Mouse (Mus musculus) T-helper 2 cell (primary cell): ENCODE measurements around the gene Cdkn2c.
"Not testable (repeated sequence)": the region's sequence is repeated elsewhere in the genome, so short reads cannot be mapped to it uniquely, and the experiment has no call there.

Experiments
- in situ Hi-C: fragments of 300-600 bp; cut with MboI, MseI; formaldehyde crosslinking; loops from one replicate; pipeline ENCODE4 v1.15.1; 2025; ENCODE audit warnings: high pct_unique_total_duplicates

Cdkn2c gene

GRCm38 (mm10) chr4:109666461-109667269 is at the start of gene Cdkn2c:
Gene Cdkn2c, minus strand, starts transcription at chr4:109667189.
- in situ Hi-C loops, result no loop called here

DNA sequence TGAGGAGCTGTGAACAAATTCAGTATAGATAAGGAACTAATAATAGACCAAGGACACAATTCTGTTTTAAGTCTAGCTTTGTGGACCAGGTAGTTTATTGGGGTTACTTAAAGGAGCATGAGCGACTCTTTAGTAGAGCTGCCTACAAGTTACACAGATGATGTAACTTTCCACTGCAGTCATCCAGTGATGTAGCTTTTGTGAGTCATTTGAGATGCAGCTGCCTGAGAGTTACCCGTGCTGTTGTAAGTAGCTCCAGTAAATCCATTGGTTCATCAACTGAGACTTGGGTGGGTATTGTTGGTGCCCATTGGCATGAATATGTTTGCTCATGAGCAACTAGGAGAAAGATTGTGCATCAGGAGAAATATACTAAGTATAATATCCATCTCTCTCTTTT is 38.4 kb upstream of the Cdkn2c start:
- in situ Hi-C loops, result no loop called here

DNA sequence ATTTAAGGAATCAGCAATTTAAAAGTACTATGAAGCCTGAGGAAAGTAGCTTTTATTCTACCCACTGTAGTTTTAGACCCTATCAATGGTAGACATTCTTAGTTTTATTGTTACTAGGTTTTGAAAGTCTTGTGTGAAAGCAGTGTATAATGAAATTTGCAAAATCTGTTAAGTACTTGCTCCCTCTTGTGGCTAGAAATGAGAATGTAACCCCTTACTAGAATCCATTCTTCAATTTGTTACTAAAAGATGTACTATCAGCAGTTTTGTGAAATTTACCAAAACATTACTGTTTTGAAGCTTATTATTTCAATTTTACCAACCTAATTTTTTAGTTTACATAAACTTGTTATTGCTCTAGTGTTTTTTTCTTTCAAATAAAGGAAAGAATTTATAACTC is 36.6 kb upstream of the Cdkn2c start:
- in situ Hi-C loops, result no loop called here

DNA sequence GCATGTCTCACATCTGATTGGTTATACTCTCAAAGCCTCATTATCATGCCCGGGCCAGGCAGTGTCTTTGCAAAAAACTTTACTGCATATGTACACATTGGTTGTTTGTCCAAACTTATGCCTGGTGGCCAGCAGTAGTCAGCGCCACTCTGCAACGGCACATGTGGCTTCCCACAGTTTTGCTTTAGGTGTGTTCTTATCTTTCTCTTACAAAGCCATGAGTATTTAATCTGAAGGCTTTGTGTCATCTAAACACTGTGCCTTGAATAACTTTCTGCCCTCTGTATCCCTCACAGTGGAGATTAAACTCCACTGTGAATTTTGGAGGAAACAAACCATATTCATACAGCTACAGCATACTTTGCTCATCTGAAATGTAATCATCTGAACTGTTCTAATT is 33.7 kb upstream of the Cdkn2c start:
- in situ Hi-C loops, result not testable (repeated sequence)

GRCm38 (mm10) chr4:109692674-109693073 is 25.7 kb upstream of the Cdkn2c start:
- in situ Hi-C loops, result no loop called here

DNA sequence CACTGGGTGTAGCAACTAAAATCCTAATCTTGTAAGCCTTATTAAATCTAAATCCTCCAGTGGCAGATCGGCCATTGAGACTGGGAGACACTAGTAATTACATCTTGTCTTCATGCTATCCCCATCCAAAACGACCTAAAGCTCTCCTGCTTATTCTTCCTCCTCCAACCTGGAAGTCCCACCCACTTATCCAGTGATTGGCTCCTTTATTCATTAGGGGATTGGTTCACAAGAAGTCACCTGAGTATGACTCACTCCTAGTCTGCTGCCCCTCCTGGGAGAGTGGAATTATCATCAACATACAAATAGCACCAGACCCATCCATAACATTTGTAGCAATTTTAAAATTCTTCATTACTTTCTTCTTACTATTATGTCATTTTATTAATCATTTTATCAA is 16.6 kb upstream of the Cdkn2c start:
- in situ Hi-C loops, result no loop called here

DNA sequence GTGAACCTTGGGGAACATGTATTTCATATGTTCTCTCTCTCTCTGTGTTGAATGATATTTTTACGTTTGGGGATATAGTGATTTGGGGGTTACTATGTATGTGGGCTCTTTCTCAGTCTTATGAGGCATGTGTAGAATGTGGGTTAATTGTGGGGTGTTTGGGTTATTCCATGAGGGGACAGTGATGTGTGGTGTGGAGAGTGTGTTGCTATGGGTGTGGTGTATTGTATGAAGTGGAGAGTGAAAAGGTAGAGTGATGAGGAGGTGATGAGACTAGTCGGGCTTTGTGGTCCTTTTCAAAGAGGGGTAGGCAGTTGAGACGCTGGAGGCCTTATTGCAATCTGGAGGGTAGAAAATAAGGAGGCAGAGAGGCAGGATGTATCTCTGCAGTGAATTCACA is 10.2 kb upstream of the Cdkn2c start:
- in situ Hi-C loops, result no loop called here

GRCm38 (mm10) chr4:109676218-109677215 is 9.5 kb upstream of the Cdkn2c start, which contains the start of gene Faf1:
Gene Faf1, plus strand, starts transcription at chr4:109676588.
- in situ Hi-C loops, result no loop called here

DNA sequence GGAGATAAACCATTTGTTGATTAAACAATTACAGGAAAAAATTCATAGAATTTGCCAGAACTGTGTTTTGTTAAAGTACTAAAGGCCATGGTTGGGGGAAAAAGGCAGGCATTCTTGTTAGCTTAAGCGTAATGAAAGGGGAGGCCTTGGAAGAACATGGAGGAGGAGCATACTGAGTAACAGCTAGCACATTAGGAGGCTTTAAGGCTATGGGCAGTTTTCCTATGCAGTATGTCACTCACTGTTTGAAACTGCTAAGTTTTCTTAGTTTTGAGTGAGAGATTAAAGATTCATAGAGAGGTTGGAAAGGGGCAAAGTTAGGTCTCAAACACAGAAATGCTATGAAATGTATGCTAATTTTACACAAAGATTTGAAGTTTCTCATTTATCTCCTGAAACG is 7.1 kb upstream of the Cdkn2c start:
- in situ Hi-C loops, result no loop called here

GRCm38 (mm10) chr4:109671941-109672340 is 5.0 kb upstream of the Cdkn2c start:
- in situ Hi-C loops, result no loop called here

- in situ Hi-C loops, result no loop called here
Measured at GRCm38 (mm10) chr4:109670213-109670612, 3.2 kb upstream of the Cdkn2c start.

- in situ Hi-C loops, result no loop called here
Measured at GRCm38 (mm10) chr4:109667518-109667917, 529 bp upstream of the Cdkn2c start.

DNA sequence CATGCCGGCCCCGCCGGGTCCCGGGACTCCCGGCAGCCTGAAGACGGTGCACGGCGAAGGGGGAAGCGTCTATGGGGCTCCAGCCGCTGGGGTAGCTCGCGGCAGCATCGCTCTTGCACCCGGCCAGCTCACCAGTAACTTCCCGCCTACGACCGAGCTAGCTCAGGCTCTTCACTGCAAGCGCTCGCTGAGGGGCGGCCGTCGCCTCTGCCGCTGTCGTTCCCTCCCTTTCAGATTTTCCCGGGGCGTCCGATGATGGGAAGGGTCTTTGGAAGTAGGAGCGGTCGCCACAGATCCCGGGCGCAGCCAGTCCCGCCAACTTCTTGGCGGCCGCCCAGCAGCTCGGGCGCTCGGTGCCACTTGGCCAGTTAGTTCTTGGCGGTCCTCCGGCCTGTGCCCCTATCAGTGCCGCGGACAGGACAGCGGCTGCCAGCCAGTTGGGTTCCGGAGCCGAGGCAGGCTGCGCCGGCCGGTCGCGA is 968 bp downstream of the Cdkn2c start:
- in situ Hi-C loops, result no loop called here

GRCm38 (mm10) chr4:109665101-109665981 is 1.6 kb downstream of the Cdkn2c start:
- in situ Hi-C loops, result no loop called here

DNA sequence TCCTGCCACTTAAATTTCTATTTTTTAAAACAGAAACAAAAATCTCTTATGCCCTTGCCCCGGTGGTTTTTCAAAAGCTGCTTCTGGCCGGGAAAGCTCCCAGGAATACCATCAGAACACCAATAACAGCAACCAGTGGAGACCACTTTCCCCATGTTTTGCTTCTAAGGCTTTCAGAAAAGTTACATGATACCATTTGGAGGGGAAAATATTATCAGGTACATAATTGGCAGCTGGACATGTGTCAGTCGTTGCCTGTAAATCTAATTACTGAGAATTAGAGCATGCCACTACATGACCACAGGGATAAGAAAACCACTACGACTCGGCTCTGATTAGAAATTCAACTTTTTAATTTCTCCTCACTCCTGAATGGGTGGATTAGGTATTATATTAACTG is 2.9 kb downstream of the Cdkn2c start:
- in situ Hi-C loops, result no loop called here

DNA sequence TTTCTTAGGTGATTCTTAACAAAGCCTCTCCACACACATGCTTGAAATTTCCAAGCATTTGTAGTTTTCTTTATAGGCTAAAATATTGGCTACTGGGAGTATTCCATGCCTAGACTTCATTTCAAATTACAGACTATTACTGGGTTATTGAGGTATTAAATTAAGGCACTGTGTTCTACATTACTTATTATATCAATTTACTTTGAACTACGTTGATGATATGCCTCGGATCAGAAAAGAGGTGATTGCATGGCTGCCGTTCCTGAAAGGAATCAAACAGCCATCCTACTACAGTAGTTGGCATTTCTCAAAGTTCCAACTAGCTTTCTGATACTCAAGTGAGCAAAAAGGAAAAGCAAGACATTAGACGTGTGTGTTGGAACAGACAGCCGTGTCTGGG is 4.7 kb downstream of the Cdkn2c start:
- in situ Hi-C loops, result no loop called here

DNA sequence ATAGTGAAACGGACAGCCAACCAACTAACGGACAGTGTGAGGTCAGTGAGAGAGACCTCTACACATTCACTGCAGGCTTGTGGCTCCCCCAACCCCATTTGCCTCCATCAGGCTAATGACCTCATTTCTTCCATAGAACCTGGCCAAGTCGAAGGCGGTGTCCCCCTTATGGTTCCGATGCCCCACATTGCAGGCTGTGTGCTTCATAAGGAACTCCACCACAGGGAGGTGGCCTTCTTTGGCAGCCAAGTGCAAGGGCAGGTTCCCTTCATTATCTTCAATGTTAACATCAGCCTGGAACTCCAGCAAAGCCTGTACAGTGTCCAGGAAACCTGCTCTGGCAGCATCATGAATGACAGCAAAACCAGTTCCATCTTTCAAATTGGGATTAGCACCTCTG is 5.8 kb downstream of the Cdkn2c start:
- in situ Hi-C loops, result no loop called here

DNA sequence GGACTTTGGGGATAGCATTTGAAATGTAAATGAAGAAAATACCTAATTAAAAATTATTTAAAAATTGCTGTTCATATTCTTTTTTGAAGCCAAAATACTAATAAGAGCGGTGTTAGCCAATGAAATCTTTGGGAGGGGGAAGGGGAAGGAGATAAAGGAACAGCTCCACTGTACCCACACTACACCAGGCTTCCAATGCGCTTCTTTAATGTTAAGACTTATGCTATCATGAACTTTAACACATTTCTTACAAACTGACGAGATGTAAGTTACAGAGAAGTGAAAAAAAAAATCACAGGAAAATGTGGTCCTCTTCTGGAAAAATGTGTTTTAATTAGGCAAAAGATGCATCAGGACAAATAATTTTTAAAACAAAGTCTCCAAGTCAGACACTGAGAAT is 6.4 kb downstream of the Cdkn2c start:
- in situ Hi-C loops, result no loop called here

DNA sequence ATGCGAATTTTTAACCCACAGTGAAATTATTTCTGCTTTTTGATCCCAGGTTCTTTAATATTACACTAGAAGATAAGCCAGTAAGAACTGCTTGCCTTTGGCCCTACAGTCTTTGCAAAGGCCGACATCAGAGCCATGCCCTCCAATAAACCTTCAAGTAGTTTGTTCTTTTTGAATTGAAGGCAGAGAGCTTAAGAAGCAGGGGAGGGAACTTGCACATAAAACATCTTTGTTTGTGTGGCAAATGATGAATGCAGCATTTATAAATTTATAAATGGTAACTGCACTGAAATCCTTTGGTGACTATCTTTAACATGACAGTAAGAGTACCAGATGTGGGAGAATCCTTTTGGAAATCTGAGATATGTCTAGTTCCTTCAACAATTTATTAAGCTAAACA is 7.4 kb downstream of the Cdkn2c start:
- in situ Hi-C loops, result no loop called here

DNA sequence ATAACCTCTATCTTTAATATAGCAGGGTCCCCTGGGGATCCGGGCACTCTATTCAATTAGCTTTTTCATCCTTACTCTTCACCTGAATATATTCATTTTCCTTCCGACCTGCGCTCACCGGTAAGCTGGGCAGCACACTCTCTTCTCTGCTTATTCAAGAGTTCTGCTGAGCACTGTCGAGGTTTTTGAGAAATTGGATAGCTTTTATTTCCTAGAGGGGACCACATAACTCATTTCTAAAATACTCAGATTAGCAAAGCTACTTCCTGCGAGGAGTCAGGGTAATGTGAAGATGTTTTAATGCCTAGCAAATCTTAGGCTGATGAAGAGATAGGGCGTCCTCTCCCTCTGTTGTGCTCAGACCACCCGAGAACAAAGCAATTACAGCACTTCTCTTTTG is 8.2 kb downstream of the Cdkn2c start:
- in situ Hi-C loops, result no loop called here

- in situ Hi-C loops, result no loop called here
Measured at GRCm38 (mm10) chr4:109657851-109658500, 9.0 kb downstream of the Cdkn2c start.
